Mouse (Mus musculus): ENCODE measurements around the gene Atg101.

DNA sequence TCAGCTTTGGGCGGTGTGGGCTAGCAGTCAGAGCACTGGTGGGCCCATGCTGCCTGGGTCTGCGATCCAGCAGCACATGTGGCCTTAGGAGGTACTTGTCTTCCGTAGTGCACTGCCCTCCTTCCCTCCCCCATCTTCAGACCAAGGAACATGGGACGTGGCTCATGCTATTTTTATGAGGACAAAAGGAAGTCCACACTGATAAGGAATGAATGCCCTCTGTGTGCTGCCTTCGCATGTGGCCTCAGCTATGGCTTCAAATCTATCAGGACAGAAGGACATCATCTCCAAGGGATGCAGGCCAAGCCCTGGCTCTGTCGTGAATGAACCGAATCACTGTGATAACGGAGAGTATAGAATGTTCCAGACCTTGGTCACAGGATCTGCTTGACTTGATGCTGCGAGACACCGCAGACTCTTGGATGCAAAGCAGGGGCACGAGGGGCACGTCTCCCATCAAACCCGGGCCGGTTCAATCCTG is 15.4 kb downstream of the Atg101 start:
- TF ChIP-seq POLR2A (IDR thresholded peaks at IDR 0.05; ENCODE audit: insufficient read depth, low read length): no peak
- no peak for TF ChIP-seq CTCF (IDR thresholded peaks at IDR 0.05; ENCODE audit: low read depth, low read length)

Data from ES-Bruce4 (cell line).